Mouse (Mus musculus): Measurements from ENCODE around the gene Snx30. TPM values are rescaled to one million over a fixed set of nuclear protein-coding genes. Genes with fewer than 3 reads are reported as not detected.

The Snx30 gene
- polyA plus RNA-seq, 1 experiment from 2014 or later: 9.4 TPM

DNA sequence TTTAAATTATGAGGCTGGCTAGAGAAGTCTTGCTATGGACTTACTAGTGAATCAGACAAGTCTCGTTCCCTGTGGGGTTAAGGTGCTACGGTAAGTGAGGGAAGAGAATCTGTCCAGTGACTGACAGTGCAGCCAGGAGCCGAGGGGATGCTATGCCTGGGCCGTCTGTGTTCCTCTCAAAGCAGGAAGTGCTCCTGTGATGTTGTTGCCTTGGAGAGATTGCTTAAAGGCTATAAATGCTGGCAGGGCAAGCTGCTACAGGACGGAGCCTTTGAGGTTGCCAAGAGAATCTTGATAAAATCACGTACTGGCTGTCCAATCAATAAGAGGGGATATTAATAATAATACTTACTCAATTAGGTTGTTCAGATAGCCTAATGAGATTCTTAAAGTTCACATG, 27.2 kb downstream of the Snx30 start:
- no peak overlapping the region for H3K27ac ChIP-seq
- no peak for ATAC-seq
- no peaks in the 10 kb centered on the region for H3K4me1 ChIP-seq
- 0 out of 2 replicates have a peak, but pooled peaks cover 7% of the 10 kb centered on the region for H3K36me3 ChIP-seq (ENCODE audit: poor library complexity, severe bottlenecking)
- H3K4me2 ChIP-seq: no peak overlapping the region
- H3K27me3 ChIP-seq: no peaks in the 10 kb centered on the region
- no peak overlapping the region for H3K4me3 ChIP-seq
- H3K9ac ChIP-seq: no peak overlapping the region
- no peaks in the 10 kb centered on the region for H3K9me3 ChIP-seq (replicated peaks)
- 81% methylated on average over 6 of the region's 6 CpGs for WGBS

DNA sequence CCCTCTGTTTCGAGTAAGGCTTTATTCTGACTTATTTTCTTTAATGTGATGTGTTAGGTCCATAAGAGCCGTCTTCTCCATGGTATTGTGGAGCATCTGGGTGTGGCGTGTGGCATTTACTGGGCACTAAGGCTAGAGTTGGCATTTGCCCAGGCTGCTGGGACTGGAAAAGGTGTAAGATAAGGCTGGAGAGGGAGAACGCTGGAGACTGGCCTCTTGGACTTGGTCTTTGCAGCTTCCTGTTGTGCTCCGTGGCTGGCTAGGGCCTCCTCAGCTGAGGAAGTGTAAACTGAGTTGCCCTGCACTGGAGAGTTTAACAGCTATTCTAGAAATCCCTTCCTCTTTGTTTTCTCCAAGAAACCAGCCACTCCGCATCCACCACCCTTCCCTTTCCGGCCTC, 32.0 kb downstream of the Snx30 start:
- H3K27ac ChIP-seq: no peak overlapping the region
- no peak overlapping the region for H3K4me2 ChIP-seq
- no peak for ATAC-seq
- no peaks in the 10 kb centered on the region for H3K27me3 ChIP-seq
- no peak overlapping the region for H3K9ac ChIP-seq
- H3K4me1 ChIP-seq: no peaks in the 10 kb centered on the region
- 86% methylated on average over 7 of the region's 7 CpGs for WGBS
- H3K9me3 ChIP-seq (replicated peaks): no peaks in the 10 kb centered on the region
- H3K4me3 ChIP-seq: no peak overlapping the region
- H3K36me3 ChIP-seq (ENCODE audit: poor library complexity, severe bottlenecking): 0 out of 2 replicates have a peak, but pooled peaks cover 7% of the 10 kb centered on the region

DNA sequence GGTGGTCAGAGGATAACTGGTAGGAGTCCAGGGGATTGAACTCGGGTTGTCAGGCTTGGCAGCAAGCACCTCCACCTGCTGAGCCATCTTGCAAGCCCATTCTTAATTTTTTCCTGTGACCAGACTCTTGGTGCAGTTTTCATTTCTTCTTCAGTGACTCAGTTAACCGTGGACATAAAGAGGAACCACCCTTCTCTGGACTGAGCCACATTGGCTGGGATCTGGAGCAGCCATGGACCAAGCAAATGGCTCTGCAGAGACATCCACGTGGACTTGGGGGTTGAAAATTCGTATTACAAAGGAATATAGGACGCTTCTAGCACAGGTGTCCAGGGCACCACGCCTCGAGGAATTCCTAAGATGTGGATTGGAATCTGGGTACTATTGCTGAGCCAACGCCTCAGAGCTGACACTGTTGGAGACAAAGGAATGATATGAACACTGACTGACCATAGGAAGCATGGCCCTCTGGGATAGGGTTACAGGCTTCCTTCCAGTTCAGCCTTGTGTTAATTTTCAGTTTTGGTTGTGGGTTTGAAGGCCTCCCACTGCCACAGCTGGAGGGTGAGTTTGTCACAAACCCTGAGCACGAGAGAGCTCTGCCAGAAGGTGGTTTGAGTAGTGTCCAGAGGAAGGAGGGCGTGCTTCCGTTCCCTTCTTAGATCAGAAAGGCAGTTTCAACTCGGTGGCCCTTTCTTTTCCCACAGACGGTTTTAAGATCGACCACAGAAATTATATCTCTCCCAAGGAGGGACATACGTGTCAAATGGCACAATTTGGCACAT, 39.0 kb downstream of the Snx30 start:
- H3K9me3 ChIP-seq (replicated peaks): no peaks in the 10 kb centered on the region
- peaks cover 4% of the 10 kb centered on the region; the same call in 1 of the 2 replicates for H3K36me3 ChIP-seq (ENCODE audit: poor library complexity, severe bottlenecking)
- H3K4me3 ChIP-seq: no peak overlapping the region
- H3K4me2 ChIP-seq: no peak overlapping the region
- H3K4me1 ChIP-seq: no peaks in the 10 kb centered on the region
- WGBS: 93% methylated on average over 15 of the region's 15 CpGs
- no peak overlapping the region for H3K9ac ChIP-seq
- H3K27ac ChIP-seq: no peak overlapping the region
- H3K27me3 ChIP-seq: no peaks in the 10 kb centered on the region
- ATAC-seq: no peak

GRCm38 (mm10) chr4:59845245-59845637, 39.6 kb downstream of the Snx30 start:
- Histone ChIP-seq H3K36me3 (ENCODE audit: poor library complexity, severe bottlenecking) (peaks cover 4% of the 10 kb centered on the region; the same call in 1 of the 2 replicates), H3K27me3 (no peaks in the 10 kb centered on the region), H3K4me1 (0 out of 2 replicates have a peak, but pooled peaks cover 3% of the 10 kb centered on the region), H3K9ac (no peak overlapping the region), H3K27ac (no peak overlapping the region), H3K4me2 (no peak overlapping the region), H3K9me3 (replicated peaks) (no peaks in the 10 kb centered on the region), H3K4me3 (no peak overlapping the region)
- 89% methylated on average over 3 of the region's 3 CpGs for WGBS
- no peak for ATAC-seq

- 79% methylated on average over 5 of the region's 5 CpGs for WGBS
- ATAC-seq: no peak
- H3K9ac ChIP-seq: no peak overlapping the region
- H3K27me3 ChIP-seq: no peaks in the 10 kb centered on the region
- 0 out of 2 replicates have a peak, but pooled peaks cover 3% of the 10 kb centered on the region for H3K4me1 ChIP-seq
- H3K4me3 ChIP-seq: no peak overlapping the region
- no peaks in the 10 kb centered on the region for H3K9me3 ChIP-seq (replicated peaks)
- peaks cover 4% of the 10 kb centered on the region; the same call in 1 of the 2 replicates for H3K36me3 ChIP-seq (ENCODE audit: poor library complexity, severe bottlenecking)
- H3K4me2 ChIP-seq: no peak overlapping the region
- no peak overlapping the region for H3K27ac ChIP-seq
Observed at GRCm38 (mm10) chr4:59847447-59847846, 41.8 kb downstream of the Snx30 start.

DNA sequence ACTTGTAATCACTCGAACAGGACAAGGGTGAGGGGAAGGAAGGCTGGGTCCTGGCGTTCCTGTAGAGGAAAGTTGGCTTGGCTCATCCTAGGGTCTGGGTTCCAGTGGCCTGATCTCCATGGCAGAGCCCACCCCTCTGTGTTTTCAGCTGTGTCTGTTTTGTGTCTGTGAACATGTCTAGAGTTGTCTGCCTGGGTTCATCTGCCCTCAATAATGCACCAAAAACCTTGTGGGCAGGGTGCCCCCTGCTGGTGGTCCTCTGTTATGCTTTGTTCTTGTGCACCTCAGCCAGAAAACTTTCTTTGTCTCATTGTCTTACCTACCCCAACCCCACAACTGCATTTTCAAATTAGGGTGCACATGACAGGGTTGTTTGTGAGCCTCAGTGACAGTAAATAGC, 44.5 kb downstream of the Snx30 start:
- H3K4me3 ChIP-seq: no peak overlapping the region
- H3K36me3 ChIP-seq (ENCODE audit: poor library complexity, severe bottlenecking): peaks cover 4% of the 10 kb centered on the region; the same call in 1 of the 2 replicates
- H3K9me3 ChIP-seq (replicated peaks): no peaks in the 10 kb centered on the region
- H3K27me3 ChIP-seq: no peaks in the 10 kb centered on the region
- H3K9ac ChIP-seq: no peak overlapping the region
- ATAC-seq: peak; percentile 42; the same call in 1 of the 2 replicates
- H3K27ac ChIP-seq: no peak overlapping the region
- 0 out of 2 replicates have a peak, but pooled peaks cover 3% of the 10 kb centered on the region for H3K4me1 ChIP-seq
- WGBS: 76% methylated on average over 2 of the region's 2 CpGs
- no peak overlapping the region for H3K4me2 ChIP-seq

GRCm38 (mm10) chr4:59850886-59851623, 45.4 kb downstream of the Snx30 start:
- Histone ChIP-seq H3K9me3 (replicated peaks) (no peaks in the 10 kb centered on the region), H3K4me3 (no peak overlapping the region), H3K27ac (no peak overlapping the region), H3K4me2 (no peak overlapping the region), H3K36me3 (ENCODE audit: poor library complexity, severe bottlenecking) (peaks cover 2% of the 10 kb centered on the region; the same call in 1 of the 2 replicates), H3K4me1 (0 out of 2 replicates have a peak, but pooled peaks cover 3% of the 10 kb centered on the region), H3K27me3 (no peaks in the 10 kb centered on the region), H3K9ac (no peak overlapping the region)
- 80% methylated on average over 5 of the region's 5 CpGs for WGBS
- no peak for ATAC-seq

GRCm38 (mm10) chr4:59853155-59853554, 47.5 kb downstream of the Snx30 start:
- ATAC-seq: no peak
- Histone ChIP-seq H3K9me3 (replicated peaks) (no peaks in the 10 kb centered on the region), H3K9ac (no peak overlapping the region), H3K27ac (no peak overlapping the region), H3K4me1 (0 out of 2 replicates have a peak, but pooled peaks cover 3% of the 10 kb centered on the region), H3K4me3 (no peak overlapping the region), H3K27me3 (no peaks in the 10 kb centered on the region), H3K4me2 (no peak overlapping the region), H3K36me3 (ENCODE audit: poor library complexity, severe bottlenecking) (0 out of 2 replicates have a peak, but pooled peaks cover 6% of the 10 kb centered on the region)
- 98% methylated on average over 7 of the region's 7 CpGs for WGBS

GRCm38 (mm10) chr4:59859693-59860425, 54.2 kb downstream of the Snx30 start:
- Histone ChIP-seq H3K4me1 (no peaks in the 10 kb centered on the region; the same call in 1 of the 2 replicates), H3K9ac (no peak overlapping the region), H3K4me3 (no peak overlapping the region), H3K9me3 (replicated peaks) (no peaks in the 10 kb centered on the region), H3K27me3 (no peaks in the 10 kb centered on the region), H3K4me2 (no peak overlapping the region), H3K27ac (no peak overlapping the region), H3K36me3 (ENCODE audit: poor library complexity, severe bottlenecking) (peaks cover 6% of the 10 kb centered on the region; the same call in 1 of the 2 replicates)
- ATAC-seq: no peak
- WGBS: 65% methylated on average over 16 of the region's 16 CpGs

- Histone ChIP-seq H3K4me2 (no peak overlapping the region), H3K9ac (no peak overlapping the region), H3K9me3 (replicated peaks) (no peaks in the 10 kb centered on the region), H3K36me3 (ENCODE audit: poor library complexity, severe bottlenecking) (peaks cover 6% of the 10 kb centered on the region; the same call in 1 of the 2 replicates), H3K27me3 (no peaks in the 10 kb centered on the region), H3K4me3 (no peak overlapping the region), H3K27ac (no peak overlapping the region), H3K4me1 (no peaks in the 10 kb centered on the region; the same call in 1 of the 2 replicates)
- ATAC-seq: no peak
- 77% methylated on average over 2 of the region's 2 CpGs for WGBS
Observed at GRCm38 (mm10) chr4:59860431-59860830, 54.8 kb downstream of the Snx30 start.

DNA sequence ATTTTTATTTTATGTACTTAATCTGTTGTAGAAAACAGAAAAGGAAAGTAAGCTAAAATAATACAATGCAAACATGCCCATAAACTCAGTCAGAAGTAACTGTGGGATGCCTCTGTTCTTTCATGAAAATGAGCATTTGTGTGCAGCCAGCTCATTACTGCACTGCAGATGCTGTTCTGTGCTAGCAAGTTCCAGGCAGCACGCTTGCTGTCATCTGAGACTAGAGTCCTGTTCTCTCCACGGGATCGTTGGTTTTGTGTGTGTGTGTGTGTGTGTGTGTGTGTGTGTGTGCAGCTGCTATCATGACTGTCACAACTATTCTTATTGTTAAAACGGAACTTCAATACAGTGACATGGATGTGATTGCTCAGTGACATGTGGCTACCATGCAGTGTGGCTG, 56.2 kb downstream of the Snx30 start:
- WGBS: 54% methylated on average over 4 of the region's 4 CpGs
- Histone ChIP-seq H3K9ac (no peak overlapping the region), H3K36me3 (ENCODE audit: poor library complexity, severe bottlenecking) (peaks cover 6% of the 10 kb centered on the region; the same call in 1 of the 2 replicates), H3K27ac (no peak overlapping the region), H3K4me1 (no peaks in the 10 kb centered on the region; the same call in 1 of the 2 replicates), H3K4me2 (no peak overlapping the region), H3K9me3 (replicated peaks) (no peaks in the 10 kb centered on the region), H3K4me3 (no peak overlapping the region), H3K27me3 (no peaks in the 10 kb centered on the region)
- no peak for ATAC-seq

All from forebrain, embryonic 13.5 days (tissue).